Mouse (Mus musculus) liver, embryonic 16.5 days (tissue): Measurements from ENCODE around the gene Atf7. TPM values are rescaled to one million over a fixed set of nuclear protein-coding genes. Genes with fewer than 3 reads are reported as not detected.

ENCODE experiments used
- ATAC-seq: fragments of 200-750 bp; cut with Nextera tagmentation; 2 replicates; pipeline ENCODE4 v1.8.0; 2017; ENCODE audit warnings: low read depth, mild to moderate bottlenecking, moderate number of reproducible peaks, moderate library complexity
- H3K27ac ChIP-seq: fragments of 300-500 bp; sonication (generic); 2 replicates; pipeline ENCODE4 v1.5.1; 2014; ENCODE audit warnings: mild to moderate bottlenecking, low read length
- H3K27me3 ChIP-seq: fragments of 300-500 bp; sonication (generic); 2 replicates; pipeline ENCODE4 v1.6.1; 2014; ENCODE audit warnings: low read depth, low read length, mixed read lengths; ENCODE audit not compliant: control insufficient read depth, insufficient read depth
- H3K36me3 ChIP-seq: fragments of 300-500 bp; sonication (generic); 2 replicates; pipeline ENCODE4 v1.6.1; 2014; ENCODE audit warnings: mild to moderate bottlenecking; ENCODE audit not compliant: control insufficient read depth, insufficient read depth
- H3K4me1 ChIP-seq: fragments of 300-500 bp; sonication (generic); 2 replicates; pipeline ENCODE4 v1.6.1; 2014; ENCODE audit warnings: low read depth, low read length, mixed read lengths; ENCODE audit not compliant: control insufficient read depth
- H3K4me2 ChIP-seq: fragments of 300-500 bp; sonication (generic); 2 replicates; pipeline ENCODE4 v1.6.1; 2014; ENCODE audit warnings: low read depth, low read length, mixed read lengths
- H3K4me3 ChIP-seq: fragments of 300-500 bp; sonication (generic); 2 replicates; pipeline ENCODE4 v1.5.1; 2014; ENCODE audit warnings: low read depth, mild to moderate bottlenecking, low read length
- H3K9ac ChIP-seq: fragments of 300-500 bp; sonication (generic); 2 replicates; pipeline ENCODE4 v1.6.1; 2014; ENCODE audit warnings: low read depth, low read length
- H3K9me3 ChIP-seq: fragments of 300-500 bp; sonication (generic); replicated peaks from 2 replicates; pipeline ENCODE4 v1.6.1; 2016; ENCODE audit warnings: low read length; ENCODE audit not compliant: control insufficient read depth
- WGBS: fragments of 180-500 bp; shearing (Covaris S2); extraction: QIAGEN DNeasy Blood & Tissue Kit; methylation state at CpG from one replicate; pipeline ENCODE4 v1.1.7; 2014; ENCODE audit not compliant: insufficient replicate concordance; 5-methylcytosine and 5-hydroxymethylcytosine counted together
- polyA plus RNA-seq: library from polyadenylated mRNA; unstranded; fragments of >200 nt; fragmentation: Nextera tagmentation; extraction: Ambion mirVana; gene quantifications from 2 replicates; pipeline ENCODE4 v1.2.1, GENCODE M21; 2015

Atf7 gene
- polyA plus RNA-seq, 1 experiment from 2014 or later = 10.2 TPM

DNA sequence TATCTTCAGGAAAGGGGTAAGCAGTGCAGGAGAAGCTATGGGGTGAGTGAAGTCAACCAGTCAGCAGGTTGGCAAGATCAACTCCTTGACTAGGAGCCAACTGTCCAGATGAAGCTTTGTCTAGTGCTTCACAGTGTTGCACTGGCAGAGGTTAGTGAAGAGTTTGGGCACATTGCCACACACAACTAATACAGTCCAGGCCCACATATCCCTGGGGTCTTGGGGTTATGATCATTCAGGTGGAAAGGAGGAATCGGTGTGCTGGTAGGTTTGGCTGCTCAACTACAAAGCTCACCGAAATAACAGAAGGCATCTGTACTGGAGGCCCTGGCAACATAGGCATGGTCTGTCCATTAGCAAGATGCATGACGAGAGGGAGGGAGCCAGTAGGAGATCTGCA lies 77.8 kb downstream of the Atf7 start:
- no peaks in the 10 kb centered on the region for H3K9me3 ChIP-seq
- WGBS = 89% methylated on average over 3 of the region's 3 CpGs
- no peak overlapping the region for H3K4me3 ChIP-seq
- peaks cover 21% of the 10 kb centered on the region for H3K36me3 ChIP-seq
- ATAC-seq = no peak
- no peaks in the 10 kb centered on the region for H3K27me3 ChIP-seq
- no peak overlapping the region for H3K4me2 ChIP-seq
- H3K4me1 ChIP-seq = no peaks in the 10 kb centered on the region
- H3K9ac ChIP-seq = no peak overlapping the region
- H3K27ac ChIP-seq = no peak overlapping the region

DNA sequence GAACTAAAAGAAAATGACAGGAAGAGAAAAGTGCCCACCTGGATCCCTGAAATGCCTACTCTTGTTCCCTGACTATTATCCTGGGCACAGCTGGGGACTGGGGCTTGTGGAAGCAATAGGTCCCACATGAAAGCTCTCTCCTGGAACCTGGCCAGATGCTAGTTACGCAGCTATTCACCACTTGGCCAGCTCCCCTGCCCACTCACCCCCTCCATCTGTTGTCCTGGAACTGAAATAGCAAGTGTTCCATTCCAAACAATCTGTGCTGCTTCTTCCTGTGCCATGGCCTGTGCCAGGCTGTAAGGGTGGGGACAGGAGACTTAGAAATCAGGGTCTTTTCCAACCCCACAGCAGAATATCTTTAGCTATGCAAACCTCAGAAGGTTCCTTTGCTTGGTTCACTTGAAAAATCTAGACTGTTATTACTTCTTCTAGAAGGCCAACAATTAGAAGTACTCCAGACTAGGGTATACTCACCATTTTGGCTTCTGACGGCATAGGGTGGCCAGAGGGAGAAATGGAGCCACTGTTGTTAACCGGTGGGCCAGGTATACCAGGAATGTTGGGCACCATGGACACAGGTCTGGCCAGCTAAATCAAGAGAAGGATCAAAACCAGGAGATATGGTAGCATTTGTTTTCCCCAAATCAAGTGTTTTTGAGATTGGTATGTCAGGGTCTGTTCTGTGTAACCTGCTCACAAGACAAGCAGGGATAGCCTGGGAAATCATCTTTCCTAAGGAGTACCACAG lies 78.4 kb downstream of the Atf7 start:
- Histone ChIP-seq H3K4me3 (no peak overlapping the region), H3K4me2 (no peak overlapping the region), H3K27me3 (no peaks in the 10 kb centered on the region), H3K27ac (no peak overlapping the region), H3K9ac (no peak overlapping the region), H3K36me3 (peaks cover 21% of the 10 kb centered on the region), H3K4me1 (no peaks in the 10 kb centered on the region), H3K9me3 (no peaks in the 10 kb centered on the region)
- no peak for ATAC-seq
- 87% methylated on average over 3 of the region's 3 CpGs for whole genome bisulfite sequencing

DNA sequence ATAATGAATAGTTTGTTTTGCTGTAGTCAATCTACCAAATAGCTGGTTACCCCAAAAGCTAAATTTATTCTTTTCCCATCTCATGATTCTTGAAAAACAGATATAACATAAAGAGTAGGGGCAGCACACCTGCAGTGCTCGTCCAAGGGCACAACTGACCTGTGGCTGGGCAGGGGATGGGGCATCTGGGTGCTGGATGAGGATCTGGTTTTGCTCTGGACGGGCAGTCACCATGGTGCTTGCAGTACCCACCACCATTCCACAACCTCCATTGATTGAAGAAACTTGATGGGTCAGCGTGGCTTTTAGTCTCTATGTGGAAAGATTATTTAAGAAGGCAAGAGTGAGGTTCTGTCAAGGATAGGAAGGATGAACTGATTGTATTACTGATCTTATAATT lies 79.0 kb downstream of the Atf7 start:
- Histone ChIP-seq H3K4me3 (no peak overlapping the region), H3K36me3 (peaks cover 20% of the 10 kb centered on the region), H3K9me3 (no peaks in the 10 kb centered on the region), H3K27ac (no peak overlapping the region), H3K4me2 (no peak overlapping the region), H3K4me1 (no peaks in the 10 kb centered on the region), H3K9ac (no peak overlapping the region), H3K27me3 (no peaks in the 10 kb centered on the region)
- ATAC-seq = no peak
- WGBS = 79% methylated on average over 3 of the region's 3 CpGs

DNA sequence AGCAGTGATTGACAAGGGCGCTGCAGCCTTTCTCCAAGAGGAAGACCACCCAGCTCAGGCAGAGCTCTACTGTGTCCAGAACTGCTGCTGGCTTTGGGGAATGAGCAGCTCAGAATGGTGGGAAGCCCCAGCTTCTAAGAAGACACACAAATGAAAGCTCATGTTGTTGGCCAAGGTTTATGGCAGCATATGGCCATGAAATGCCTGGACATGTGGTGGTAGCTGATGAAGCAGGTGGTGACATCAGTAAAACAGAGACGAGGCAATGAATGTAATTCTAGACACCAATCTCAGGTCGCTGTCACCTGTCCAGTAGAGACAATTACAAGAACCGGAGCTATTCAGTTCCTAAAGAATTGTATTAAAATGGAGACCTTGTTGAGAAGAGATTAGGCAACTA lies 80.5 kb downstream of the Atf7 start:
- Histone ChIP-seq H3K4me2 (no peak overlapping the region), H3K9me3 (no peaks in the 10 kb centered on the region), H3K27me3 (no peaks in the 10 kb centered on the region), H3K4me3 (no peak overlapping the region), H3K36me3 (peaks cover 24% of the 10 kb centered on the region), H3K9ac (no peak overlapping the region), H3K4me1 (no peaks in the 10 kb centered on the region), H3K27ac (no peak overlapping the region)
- ATAC-seq = no peak
- 79% methylated on average over 4 of the region's 4 CpGs for WGBS

DNA sequence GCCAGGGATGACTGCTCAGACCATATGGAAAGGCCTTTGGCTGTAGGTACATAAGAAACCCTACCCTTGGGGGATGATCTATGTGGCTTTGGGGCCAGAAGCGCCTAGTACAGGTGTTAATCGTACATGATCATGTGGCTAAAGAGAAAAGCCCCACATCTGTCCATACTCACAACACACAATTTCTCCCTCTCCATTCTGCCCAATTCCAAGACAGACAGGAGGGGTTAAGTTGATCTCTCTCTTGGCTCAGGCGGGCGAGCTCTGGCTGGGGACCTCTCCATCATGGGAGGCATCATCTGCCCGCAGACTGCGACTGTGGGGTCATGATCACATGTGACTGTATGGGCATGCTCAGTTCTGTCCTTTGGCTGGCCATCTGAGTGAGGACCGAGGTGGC lies 91.3 kb downstream of the Atf7 start:
- no peak overlapping the region for H3K9ac ChIP-seq
- H3K4me3 ChIP-seq = no peak overlapping the region
- H3K36me3 ChIP-seq = peaks cover 13% of the 10 kb centered on the region
- no peak overlapping the region for H3K4me2 ChIP-seq
- no peaks in the 10 kb centered on the region for H3K27me3 ChIP-seq
- 82% methylated on average over 7 of the region's 7 CpGs for WGBS
- H3K4me1 ChIP-seq = no peaks in the 10 kb centered on the region
- no peak for ATAC-seq
- H3K27ac ChIP-seq = no peak overlapping the region
- H3K9me3 ChIP-seq = no peaks in the 10 kb centered on the region

DNA sequence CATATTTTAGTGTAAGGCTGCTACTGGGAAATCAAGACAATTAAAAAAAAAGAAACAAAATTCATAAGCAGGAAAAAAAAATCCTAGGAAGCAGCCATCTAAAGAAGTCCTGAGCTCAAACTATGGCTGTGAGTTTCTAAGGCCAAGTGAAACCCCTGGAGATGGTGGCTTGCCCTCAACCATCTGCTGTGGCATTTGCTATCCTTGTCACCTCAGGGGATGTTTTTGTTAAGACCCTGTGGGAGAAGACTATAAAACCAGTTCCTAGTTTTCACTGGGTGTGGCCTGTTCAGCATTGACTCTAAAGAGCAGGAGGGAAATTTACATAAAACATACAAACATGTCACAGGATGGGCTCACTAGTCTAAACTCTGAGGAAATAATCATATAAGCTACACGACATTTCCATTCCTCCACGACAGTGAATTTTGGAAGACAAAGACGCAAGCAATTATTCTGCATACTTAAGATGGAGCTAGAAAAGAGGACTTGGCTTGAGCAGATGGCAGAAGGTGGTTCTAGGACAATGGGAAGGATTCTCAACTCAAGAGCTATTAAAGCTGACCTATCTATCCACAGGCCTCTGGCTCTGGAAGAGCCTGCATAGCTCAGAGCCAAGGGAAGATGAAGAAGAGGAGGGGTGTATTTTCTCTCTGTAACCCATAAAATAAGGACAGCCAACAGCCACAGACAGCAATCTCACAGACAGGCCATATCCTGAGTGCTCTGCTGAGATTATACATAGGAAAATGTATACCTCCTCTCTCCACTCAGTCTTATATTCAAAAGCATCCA lies 93.0 kb downstream of the Atf7 start:
- no peak overlapping the region for H3K4me2 ChIP-seq
- no peak overlapping the region for H3K27ac ChIP-seq
- no peaks in the 10 kb centered on the region for H3K4me1 ChIP-seq
- H3K4me3 ChIP-seq = no peak overlapping the region
- peaks cover 16% of the 10 kb centered on the region for H3K36me3 ChIP-seq
- H3K9ac ChIP-seq = no peak overlapping the region
- no peak for ATAC-seq
- WGBS = 78% methylated on average over 3 of the region's 3 CpGs
- no peaks in the 10 kb centered on the region for H3K9me3 ChIP-seq
- no peaks in the 10 kb centered on the region for H3K27me3 ChIP-seq

DNA sequence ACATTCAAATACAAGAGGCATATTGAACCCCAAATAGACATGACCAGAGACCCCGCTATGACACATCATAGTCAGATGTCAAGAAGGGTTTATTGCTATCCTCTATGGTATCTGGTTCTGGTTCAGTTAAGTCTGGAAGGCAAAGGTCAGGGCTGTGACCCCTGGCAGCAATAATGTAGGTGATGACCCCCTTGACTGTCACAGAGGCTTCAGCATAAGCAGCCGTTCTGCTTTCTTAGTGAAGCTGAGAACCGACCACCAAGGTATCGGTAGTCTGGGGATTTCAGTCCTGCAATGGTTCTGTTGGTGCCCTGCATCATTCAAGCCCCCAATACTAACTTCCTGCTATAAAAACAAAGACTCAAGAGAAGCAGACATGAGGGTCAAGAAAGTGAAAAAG lies 93.7 kb downstream of the Atf7 start:
- no peak for ATAC-seq
- no peak overlapping the region for H3K4me3 ChIP-seq
- H3K4me2 ChIP-seq = no peak overlapping the region
- WGBS = 78% methylated on average over 4 of the region's 4 CpGs
- no peak overlapping the region for H3K9ac ChIP-seq
- H3K27ac ChIP-seq = no peak overlapping the region
- no peaks in the 10 kb centered on the region for H3K9me3 ChIP-seq
- H3K36me3 ChIP-seq = peaks cover 16% of the 10 kb centered on the region
- H3K27me3 ChIP-seq = no peaks in the 10 kb centered on the region
- H3K4me1 ChIP-seq = no peaks in the 10 kb centered on the region

DNA sequence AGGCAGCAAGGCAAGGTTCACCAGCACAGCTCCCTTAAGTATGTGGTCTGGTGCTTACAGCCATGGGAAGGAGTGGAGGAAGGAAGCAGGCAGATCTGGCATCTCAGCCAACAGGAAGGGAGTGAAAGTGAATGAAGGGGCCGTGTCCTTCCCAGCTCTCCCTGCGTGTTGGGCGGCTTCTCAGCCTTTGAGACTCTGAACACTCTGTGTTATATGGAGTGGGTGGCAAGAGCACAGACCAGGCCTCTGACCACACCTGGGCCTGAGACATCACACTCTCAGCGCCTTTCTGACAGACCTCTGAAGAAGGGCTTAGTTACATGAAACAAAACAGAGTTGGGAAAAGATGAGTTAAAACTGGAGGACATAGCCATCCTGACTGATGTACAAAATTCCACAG lies 94.7 kb downstream of the Atf7 start:
- Histone ChIP-seq H3K4me3 (no peak overlapping the region), H3K9me3 (no peaks in the 10 kb centered on the region), H3K36me3 (peaks cover 16% of the 10 kb centered on the region), H3K4me2 (no peak overlapping the region), H3K27me3 (no peaks in the 10 kb centered on the region), H3K27ac (no peak overlapping the region), H3K4me1 (no peaks in the 10 kb centered on the region), H3K9ac (no peak overlapping the region)
- WGBS = 56% methylated on average over 4 of the region's 4 CpGs
- ATAC-seq = no peak

DNA sequence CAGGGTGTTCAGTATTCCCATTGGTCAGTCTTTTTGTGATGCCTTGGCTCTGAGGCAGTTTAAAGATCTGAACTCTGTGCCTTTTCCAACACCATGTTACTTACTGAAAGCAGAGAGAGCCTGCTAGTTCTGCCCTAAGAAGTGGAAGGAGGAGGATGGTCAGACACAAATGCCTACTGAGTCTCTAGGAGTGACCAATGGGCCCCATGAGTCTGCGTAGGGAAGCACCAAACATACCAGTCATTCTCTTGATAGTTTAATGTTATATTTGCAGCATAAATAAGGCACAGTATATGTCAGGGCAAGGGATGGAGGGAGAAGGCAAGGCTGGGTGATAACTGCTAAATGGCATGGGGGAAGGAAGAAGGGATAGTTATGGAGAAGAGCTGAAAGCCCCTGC lies 96.9 kb downstream of the Atf7 start:
- Histone ChIP-seq H3K36me3 (peaks cover 16% of the 10 kb centered on the region), H3K4me3 (no peak overlapping the region)

More for the DNA sequence above, 96.9 kb downstream of the Atf7 start:
- Histone ChIP-seq H3K9ac (no peak overlapping the region), H3K27ac (no peak overlapping the region), H3K27me3 (no peaks in the 10 kb centered on the region), H3K9me3 (no peaks in the 10 kb centered on the region), H3K4me2 (no peak overlapping the region), H3K4me1 (no peaks in the 10 kb centered on the region)
- 86% methylated on average over 1 of the region's 1 CpGs for WGBS
- ATAC-seq = no peak
